Mouse (Mus musculus): ENCODE data around the gene Sarnp.

The Sarnp gene

GRCm38 (mm10) chr10:128817033-128817432 is at the start of gene Sarnp:
TSS of gene Sarnp (plus strand) at chr10:128817333.
- no peak for DNase-seq

GRCm38 (mm10) chr10:128772895-128773294 is 44.2 kb upstream of the Sarnp start:
- peak; percentile 20 for DNase-seq

- DNase-seq = no peak
Measured at GRCm38 (mm10) chr10:128773685-128774084, 43.4 kb upstream of the Sarnp start.

GRCm38 (mm10) chr10:128778441-128778840 is 38.7 kb upstream of the Sarnp start:
- no peak for DNase-seq

GRCm38 (mm10) chr10:128779011-128779795 is 37.9 kb upstream of the Sarnp start:
- peak; percentile 96 for DNase-seq

DNA sequence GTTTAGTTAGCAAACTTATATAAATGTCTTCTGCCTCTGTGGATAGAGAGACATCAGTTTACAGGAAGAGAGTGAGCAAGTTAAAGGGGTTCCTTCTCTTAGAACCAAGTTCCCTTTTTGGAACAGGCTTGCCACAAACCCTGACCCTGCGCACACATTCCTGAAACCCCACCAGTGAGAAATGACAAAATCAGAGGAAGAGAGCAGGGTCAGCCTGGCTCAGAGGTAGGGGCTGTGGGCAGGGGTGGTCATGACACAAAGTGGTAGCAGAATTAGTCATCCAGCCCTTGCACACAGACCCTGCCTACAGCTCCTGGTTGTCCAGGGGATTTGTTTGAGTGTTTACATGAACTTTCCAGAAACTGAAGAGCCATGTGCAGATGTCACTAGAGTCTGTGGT is 36.9 kb upstream of the Sarnp start:
- DNase-seq = peak; percentile 57

DNA sequence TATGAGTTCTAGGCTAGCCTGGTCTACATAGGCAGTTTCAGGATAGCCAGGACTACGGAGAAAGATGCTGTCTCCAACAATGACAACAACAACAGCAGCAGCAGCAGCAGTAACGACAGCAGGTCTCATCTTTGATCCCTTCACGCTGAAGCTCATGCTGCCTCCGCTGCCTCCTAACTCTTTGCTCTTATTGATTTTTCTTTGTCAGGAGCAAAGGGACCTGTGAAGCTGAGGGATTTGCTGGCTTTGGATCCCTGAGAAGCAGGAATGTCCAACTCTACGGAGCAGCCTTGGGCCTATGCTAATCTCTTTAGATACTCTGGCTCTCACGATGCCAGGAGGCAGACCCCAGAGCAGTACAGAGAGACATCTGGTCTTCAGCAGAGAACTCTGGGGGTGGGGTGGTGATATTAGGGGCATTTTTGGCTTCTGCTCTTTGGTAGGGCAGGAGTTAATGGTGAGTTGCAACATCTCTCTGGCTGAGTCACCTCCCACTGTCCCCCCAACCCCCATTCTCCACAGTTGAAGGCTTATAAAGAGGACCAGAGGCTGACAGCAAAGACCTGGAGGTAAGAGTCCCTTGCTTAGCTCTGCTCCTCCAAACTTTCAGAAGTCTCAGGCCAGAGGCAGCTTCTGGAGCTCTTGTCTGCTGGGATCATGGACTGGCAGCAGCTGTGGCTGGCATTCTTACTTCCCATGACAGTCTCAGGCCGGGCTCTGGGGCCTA is 26.6 kb upstream of the Sarnp start, which contains the start of gene Mmp19:
Gene Mmp19 (plus strand): TSS at position 513 of the 727 bp plus-strand sequence.
- DNase-seq = peak; percentile 51

- no peak for DNase-seq
Measured at GRCm38 (mm10) chr10:128792041-128792440, 25.1 kb upstream of the Sarnp start.

GRCm38 (mm10) chr10:128793258-128793657 is 23.9 kb upstream of the Sarnp start:
- no peak for DNase-seq

GRCm38 (mm10) chr10:128794391-128794790 is 22.7 kb upstream of the Sarnp start:
- no peak for DNase-seq

- DNase-seq = no peak
Measured at GRCm38 (mm10) chr10:128795581-128795980, 21.6 kb upstream of the Sarnp start.

DNA sequence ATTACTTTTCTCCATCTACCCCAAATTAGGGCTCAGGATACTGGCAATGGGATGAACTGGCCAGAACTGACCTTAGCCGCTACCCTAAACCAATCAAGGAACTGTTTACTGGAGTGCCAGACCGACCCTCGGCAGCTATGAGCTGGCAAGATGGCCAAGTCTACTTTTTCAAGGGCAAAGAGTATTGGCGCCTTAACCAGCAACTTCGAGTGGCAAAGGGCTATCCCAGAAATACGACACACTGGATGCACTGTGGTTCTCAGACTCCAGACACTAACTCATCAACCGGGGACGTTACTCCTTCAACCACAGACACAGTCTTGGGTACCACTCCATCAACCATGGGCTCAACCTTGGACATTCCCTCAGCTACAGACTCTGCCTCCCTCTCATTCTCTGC is 18.5 kb upstream of the Sarnp start:
- DNase-seq = no peak

DNA sequence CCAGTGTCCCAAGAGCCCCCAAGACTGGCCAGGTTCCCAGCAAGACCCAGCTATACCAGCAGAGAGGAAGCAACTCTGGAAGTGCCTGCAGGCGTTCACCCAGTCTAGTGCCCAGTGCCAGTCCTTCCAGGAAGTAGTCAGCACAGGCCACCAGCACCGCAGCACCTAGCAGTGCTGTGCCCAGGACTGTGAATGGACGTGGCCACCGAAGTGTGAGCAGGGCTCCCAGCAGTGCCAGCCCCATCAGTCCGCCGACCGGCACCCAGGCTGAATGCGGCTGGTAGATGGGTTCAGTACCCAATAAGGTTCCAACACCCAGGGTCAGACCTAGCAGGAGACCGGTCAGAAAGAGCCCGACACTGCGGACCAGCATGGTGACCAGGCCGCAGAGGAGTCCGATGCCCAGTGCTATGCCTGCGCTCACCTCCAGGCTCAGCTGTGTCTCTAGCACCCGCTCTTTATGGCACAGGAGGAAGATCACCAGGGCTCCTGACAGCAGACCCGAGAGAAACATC is 15.1 kb upstream of the Sarnp start:
- DNase-seq = no peak

- DNase-seq = no peak
Measured at GRCm38 (mm10) chr10:128802956-128803355, 14.2 kb upstream of the Sarnp start.

- no peak for DNase-seq
Measured at GRCm38 (mm10) chr10:128803361-128803760, 13.8 kb upstream of the Sarnp start.

DNA sequence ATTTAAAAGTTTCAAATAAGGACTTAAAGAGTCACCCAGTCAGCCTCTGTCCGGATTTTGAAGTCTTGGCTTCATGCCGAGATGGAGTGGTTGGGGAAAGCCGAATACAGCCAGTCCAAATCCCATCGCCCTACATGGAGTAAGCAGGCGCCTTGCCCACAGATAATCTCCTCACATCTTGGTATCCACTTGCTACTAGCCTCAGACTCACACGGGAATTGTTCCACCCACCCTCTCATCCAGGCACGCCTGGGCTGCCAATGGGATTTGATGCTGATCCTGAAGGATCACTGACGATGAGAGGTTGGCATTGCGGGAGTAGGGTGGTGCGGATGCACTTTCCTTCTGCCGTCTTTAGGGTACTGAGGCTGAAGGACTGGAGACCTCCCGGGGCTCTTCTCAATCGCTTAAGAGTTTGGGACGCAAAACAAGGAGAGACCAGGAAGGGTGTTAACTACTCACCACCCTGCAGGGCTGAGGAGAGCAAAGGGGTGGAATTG is 13.3 kb upstream of the Sarnp start, which contains the start of gene Dnajc14:
Gene Dnajc14 (plus strand): TSS at position 292 of the 500 bp plus-strand sequence.
- peak; percentile 67 for DNase-seq

- DNase-seq = peak; percentile 69
Measured at GRCm38 (mm10) chr10:128804271-128805091, 12.7 kb upstream of the Sarnp start, which contains the start of gene Tmem198b. TSS of gene Tmem198b (minus strand) at chr10:128804370.

- peak; percentile 98 for DNase-seq
Measured at GRCm38 (mm10) chr10:128805092-128806000, 11.8 kb upstream of the Sarnp start.

GRCm38 (mm10) chr10:128806086-128806485 is 11.0 kb upstream of the Sarnp start:
- no peak for DNase-seq

GRCm38 (mm10) chr10:128807018-128807417 is 10.1 kb upstream of the Sarnp start:
- DNase-seq = no peak

DNA sequence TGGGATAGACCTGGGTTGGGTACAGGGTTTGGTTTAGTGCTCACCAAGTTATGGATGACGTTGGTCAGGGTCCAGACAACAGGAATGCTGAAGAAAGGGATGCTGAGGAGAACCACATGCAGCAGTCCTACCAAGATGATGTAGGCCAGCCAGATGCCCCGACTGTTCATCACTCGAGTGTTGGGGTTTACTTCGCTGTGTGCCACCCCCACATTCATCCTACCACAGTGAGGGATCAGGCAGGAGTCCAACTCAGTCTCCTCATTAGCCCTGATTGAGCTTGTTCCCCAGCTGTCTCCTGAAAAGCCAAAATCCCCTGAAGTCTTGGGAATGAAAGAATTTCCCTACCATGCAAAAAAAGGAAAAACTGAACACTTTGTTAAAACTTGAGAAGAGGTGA is 3.1 kb downstream of the Sarnp start:
- no peak for DNase-seq

All from lung, postnatal 36 days (tissue).